Mouse (Mus musculus) T-helper 1 cell (primary cell): ENCODE data around the gene Rbfox1.

Experiments
- in situ Hi-C: fragments of 300-600 bp; cut with MboI, MseI; formaldehyde crosslinking; loops from one replicate; pipeline ENCODE4 v1.15.1; 2025; ENCODE audit warnings: high pct_unique_total_duplicates

Gene Rbfox1

DNA sequence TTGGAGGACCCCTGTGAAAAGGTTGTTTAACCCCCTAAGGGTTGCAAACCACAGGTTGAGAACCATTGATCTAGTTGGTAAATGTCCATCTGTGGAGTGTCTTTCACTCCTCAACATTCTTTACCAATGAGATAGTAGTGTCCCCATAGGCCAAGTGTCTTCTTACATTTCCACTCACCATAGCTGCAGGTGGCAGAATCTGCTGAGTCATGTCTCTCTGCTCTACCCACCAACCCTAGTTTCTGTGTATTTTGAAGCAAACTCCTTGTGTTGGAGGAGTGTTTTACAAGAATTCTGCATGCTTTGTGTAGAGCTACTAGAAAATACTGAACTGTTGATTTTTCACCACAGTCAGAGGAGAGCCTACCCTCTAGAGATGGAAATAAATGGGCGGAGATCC, 1191.2 kb downstream of the Rbfox1 start:
- in situ Hi-C loops = no loop called here

DNA sequence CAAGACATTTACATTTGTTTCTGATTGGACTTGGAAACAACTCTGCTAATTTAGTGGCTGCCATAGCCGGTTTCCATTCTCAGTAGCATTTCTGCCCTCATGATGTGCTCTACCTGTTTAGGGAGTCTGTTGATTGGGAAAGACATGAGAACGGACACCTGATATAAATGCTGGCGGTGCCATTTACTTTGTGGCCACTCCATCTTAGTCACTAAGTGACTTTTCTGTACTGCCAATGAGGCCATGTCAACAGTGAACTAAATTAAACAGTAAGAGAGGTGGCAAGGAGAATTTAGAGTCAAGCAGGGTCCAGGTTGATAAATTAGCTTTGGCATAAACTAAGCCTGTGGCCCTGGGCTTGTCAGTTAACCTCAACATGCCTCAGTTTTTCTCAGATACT, 1191.6 kb downstream of the Rbfox1 start:
- in situ Hi-C loops = no loop called here

DNA sequence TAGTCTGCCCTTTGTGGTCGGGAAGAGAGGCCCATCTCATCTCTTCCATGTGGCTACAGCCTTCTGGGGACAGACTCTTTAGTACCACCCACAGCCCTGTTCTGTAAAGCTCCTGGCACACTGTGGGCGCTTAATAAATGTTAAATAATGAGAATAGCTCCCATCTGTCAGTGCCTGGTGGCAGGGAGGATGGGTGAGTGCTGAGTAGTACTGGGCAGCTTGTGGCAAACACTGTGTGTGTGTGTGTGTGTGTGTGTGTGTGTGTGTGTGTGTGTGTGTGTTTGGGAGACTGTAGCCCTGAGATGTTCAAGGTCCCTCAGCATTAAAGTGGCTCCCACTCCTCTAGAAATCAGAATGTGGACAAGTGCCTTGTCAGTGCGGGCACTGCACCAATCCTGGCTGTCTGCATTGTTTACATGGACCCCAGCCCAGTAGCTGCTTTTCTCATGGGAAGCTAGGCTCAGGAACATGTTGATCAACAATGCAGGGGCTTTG, 1196.0 kb downstream of the Rbfox1 start:
- in situ Hi-C loops = no loop called here

DNA sequence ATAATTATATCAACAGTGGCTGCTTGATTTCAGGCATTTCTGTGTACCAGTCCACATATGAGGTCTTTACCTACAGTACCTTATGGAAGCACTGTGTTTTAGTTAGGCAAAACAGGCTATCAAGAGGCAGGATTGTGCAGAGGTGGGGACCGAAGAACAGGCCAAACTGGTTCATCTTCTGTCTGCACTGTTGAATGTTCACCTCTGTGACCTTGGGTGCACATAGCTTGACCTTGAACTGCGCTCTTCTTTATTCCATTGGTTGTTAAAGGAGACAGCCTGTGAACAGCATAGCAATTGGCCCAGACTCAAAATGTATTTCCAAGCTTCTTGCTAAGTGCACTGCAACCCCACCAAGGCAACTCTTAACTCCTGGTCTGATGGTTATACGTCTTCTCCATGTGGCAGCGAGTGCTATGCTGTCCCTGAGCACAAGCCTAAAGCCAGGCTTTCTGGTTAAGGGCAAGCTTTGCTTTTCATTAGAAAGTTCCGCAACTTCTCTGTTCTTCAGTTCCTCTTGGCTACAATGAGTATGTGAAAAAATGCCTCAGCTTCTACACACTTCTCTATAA, 1196.6 kb downstream of the Rbfox1 start:
- in situ Hi-C loops = no loop called here

DNA sequence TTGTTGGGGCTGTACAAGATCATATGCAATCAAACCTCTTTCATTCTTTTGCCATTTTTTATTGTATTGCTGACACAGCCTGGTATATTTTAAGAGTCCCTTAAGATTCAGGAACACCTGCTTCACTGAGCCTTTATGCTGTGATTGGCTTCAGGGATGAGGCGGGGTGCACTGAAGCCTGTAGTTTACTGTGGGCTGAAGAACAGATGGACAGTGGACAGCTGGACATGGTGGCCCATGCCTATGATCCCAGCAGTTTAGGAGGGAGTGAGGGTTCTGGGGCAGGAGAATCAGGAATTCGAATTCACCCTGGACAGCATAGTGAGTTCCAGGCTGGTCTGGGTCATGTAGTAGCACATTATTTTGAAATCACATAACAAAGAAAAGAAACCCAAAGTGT, 1198.8 kb downstream of the Rbfox1 start:
- in situ Hi-C loops = no loop called here

DNA sequence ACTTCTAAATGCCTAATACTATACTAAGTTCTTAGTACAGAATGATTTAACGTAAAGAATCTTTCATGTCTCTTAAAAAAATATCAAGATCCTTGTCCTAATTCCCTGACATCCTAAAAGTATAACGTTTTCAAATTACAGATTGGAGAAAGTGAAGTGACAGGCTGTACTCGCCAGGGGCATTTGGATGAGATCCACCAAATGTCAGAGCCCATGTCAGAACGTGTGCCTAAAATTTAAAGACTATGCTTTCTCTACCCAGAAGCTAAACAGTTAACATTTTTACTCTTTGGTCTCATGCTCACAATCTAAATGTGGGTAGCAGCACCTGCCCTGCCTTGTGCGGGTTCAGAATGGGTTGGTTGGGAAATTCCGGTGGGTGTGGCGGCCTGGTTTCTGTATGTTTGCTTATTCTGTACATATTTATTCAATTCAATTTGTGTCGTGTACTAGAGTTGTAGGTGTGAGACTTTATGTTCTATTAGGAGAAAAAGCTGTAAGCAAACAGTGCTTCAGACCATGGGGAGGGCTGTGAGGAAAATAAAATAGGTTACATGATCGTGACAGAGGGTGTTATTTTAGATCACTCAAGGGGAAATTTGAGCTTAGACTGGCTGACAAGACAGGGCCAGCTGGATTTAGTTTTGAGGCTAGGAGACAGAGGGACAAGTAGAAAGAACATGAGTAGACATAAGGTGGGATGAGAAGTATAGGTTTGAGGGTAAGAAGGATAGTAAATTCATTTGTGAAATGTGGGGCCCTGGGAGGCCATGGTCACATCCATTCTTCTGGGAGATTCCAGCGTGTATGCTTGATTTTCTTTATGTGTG, 1203.7 kb downstream of the Rbfox1 start:
- in situ Hi-C loops = no loop called here

DNA sequence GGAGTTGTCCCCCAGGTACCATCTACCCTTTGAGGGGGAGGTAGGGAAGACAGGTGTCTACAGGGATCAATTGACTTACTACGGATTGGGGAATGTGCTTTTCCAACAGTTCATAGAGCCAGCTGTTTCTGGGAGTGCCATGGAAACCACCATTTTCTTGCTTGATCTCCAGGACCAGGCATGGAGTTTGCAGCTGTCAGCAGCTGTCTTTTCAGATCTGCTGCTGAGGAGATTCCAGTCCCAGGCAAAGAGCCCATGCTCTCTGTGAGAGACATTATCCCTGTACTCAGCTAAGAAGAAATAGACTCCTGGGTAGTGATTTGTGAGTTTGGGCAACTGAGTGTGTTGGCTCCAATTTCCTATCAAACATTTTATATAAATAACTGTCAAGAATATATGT, 1204.3 kb downstream of the Rbfox1 start:
- in situ Hi-C loops = no loop called here

DNA sequence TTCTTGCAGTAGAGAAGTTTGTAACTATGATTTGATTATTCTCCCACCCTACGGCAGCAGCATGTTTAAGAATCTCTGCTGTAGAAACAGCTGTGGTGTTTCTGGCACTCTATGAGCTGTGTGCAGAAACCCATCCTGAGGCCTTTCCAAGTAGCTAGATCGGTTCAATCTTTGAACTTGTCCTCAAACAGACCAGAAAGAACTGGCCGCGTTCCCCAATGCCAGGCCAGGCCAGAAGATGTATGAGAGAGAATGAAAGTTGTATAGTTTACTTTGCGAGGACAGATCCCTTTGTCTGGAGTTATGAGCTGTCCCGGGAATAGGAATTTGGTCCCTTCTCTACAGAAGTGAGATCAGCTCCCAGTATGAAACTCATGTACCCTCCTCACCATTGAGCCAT, 1205.0 kb downstream of the Rbfox1 start:
- in situ Hi-C loops = no loop called here

DNA sequence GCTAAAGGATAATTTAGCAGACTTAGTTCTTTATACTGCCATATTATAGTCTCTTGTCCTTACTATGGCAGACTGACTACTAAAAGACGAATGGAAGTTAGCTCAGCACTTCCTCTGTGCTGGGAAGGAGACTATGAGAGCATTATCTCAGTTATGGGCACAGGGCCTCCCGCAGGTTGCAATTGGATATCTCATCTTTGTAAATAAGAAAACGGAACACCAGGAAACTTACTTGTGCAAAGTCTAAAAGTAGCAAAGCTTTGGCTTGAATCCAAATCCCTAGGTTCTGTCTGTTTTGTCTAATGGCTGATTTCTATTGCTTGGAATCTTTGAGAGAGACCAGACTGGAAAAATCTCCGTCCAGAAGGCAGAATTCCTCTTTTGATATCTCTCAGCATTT, 1207.7 kb downstream of the Rbfox1 start:
- in situ Hi-C loops = no loop called here

DNA sequence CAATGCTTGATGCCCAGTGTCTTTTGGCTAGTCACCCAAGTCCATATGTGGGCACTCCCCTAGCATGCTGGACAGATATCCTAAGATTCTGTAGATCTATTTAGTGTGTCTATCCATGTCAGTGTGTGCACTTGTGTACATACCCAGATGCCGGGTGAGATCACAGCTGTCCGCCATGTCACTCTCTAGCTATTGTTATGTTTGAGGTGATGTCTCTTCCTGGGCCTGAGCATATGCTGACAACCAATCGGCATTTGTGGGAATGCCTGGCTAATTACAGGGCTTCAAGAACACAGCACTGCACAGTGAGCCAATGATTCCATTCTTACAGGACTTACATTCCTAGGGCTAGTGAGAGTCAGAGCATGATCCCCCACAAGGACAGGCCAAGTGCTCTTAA, 1208.5 kb downstream of the Rbfox1 start:
- in situ Hi-C loops = no loop called here

DNA sequence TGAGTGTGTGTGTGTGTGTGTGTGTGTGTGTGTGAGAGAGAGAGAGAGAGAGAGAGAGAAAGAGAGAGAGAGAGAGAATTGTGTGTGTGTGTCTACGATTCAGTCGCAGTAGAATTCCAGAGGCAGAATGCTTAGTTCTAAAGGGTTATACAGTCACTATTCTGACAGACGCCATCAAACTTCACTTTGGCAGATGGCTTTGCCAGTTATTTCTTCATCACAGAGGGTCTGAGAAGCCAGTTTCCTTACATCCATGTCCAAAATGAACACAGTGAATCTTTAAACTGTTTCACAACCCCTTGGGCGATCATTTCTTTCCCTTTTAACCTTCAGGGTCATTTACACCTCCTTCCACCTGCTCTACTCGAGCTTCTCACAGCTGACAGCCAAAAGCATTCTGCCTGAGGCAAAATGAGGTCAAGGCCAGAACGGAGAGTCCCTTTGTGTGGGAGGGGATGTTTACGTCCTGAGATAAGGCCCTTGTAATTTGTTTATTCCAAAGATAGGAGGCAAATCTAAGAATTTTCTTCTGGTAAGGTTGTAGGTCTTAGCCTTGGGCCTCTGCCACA, 1209.1 kb downstream of the Rbfox1 start:
- in situ Hi-C loops = no loop called here

DNA sequence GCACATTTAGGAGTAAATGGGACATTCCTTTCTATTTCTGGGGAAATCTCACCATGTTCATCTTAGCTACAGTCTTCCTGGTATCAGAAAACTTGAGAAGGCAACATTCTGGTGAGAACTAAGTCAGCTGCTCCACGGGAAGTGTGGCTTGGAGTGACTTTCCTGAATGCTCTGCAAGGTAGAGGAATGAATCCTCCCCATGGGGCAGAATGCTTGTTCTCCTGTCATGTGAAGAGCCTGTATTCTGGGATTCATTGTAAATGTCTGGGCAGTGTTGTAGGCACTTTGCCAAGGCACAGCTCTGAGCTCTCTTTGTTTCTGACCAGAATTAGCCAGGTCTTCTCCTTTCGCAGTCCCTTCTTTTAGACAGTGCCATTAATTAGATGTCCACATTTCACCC, 1211.9 kb downstream of the Rbfox1 start:
- in situ Hi-C loops = no loop called here

DNA sequence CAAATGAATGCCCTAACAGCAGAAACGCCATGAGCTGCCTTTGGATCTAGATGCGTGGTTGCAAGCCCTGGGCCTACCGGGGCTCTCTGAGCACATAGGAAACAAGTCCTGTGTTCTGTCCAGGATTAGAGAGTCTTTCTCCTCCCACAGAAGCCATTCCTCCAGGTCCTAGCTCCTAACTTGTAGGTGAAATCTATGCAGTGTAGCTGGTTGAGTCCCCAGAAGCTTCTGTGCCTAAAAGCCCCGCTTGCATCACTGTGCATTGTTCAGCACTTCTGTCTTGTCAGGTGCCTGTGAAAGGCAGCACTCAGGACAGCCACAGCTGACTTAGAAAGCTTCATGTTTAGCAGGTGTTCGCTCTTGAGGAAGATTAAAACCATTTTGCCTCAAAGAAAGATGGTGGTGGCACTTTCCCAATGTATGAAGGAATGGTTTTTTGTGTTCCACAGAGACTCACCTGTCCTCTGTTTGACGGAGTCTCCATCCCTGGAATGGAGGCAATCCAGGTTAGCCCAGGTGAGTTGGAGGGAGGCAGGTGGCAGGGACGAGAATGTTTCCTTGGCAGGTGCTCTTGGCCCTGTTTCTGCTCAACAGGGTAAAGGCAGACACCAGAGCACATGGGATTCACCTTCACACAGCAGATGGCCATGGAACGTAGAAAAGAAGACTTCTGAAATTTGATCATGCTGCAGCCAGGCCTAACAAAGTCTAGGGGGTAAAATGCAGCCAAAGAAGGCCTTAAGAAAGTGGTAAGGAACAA, 1213.0 kb downstream of the Rbfox1 start:
- in situ Hi-C loops = no loop called here

DNA sequence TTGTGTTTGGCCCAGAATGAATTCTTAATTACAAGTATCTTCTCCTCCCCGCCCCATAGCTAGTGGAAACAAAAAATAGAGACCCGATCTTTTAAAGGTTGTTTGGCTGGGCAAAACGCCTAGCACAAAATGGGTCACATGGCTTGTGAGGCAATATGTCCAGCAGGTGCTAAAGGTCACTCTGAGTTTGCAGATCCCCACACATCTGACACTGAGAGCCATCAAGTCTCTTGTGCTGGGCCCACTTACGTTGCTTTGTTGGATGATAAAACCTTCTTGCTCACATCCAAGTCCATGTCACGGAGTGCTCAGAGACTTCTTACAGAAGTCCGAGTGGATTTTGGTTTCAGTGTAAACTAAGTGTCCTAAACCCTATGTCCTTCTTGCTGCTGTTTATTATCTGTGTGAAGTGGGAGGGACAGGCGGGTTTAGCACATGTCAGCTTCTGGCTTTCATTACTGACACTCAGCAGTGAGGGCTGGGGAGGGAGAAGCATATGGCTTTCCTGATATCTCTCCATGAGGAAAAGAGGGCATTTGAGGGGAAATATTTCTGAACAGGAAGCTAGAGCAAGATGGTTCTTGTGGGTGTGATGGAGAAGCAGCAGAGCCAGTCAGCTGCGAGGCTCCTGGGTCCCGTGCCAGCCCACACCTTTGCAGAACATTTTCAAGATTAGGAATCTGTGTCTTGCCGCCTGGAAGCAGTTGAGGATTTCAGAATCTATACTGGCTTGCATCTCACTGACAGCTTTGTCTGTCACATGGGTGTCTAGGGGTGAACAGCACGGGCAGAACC, 1214.5 kb downstream of the Rbfox1 start:
- in situ Hi-C loops = no loop called here

DNA sequence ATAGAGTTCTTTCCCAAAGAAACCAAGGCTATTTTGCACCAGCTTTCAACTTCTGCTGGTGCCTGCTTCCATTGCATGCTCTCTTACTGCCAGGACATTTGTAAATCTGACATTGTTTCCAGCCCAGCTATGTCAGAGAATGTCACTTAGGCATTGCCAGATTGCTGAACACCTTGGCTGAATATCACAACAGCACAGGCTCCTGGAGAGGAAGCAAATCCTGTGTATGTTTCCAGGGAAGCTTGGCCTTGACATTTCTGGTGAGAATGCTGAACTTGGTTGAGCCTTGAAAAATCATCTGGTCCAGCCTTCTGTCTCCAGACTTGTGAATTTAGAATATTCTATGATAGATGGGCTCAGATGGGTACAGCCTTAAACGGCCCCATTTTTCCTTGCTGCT, 1217.3 kb downstream of the Rbfox1 start:
- in situ Hi-C loops = no loop called here

DNA sequence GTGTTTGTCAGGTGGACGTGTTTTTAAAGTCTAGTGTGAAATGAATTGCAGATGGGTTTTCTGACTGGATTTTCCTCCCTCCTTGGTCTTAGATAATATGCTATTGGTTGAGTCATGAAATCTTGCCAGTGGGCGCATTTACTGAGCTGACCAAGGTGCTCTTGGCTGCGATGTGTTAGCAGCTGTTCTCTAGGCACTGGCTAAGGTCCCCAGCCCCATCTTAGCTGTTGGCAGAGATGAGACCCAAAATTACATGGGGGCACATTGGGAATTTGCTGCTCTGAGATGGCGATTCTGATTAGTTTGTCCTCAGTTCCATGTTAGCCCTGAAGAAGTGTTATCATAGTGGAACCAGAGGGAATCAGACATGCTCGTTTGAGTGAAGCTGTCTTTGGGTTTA, 1218.1 kb downstream of the Rbfox1 start:
- in situ Hi-C loops = no loop called here

DNA sequence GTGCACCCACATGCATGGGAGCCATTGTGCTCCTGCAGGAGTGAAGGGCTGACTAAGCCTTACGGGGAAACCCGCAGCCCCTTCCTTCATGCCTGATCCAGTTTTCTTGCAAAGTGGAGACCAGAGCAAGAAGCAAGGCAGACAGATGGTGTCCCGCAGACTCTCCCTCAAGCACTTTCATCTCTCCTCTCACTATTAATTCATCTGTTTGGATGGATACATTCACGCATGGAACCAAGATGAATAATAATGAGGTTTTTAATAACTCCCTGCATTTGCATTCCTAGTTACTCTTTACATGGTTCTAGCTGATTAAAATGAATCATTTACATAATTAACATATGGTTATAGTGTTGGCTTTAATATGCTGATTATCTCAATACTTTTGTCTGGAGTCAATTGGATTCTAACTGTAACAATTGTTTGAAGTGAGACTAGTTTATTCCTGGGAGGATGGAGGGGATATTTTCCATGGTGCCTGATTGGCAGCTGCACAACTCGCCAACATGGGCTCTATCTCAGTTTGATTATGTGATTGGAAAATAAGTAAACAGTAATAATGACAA, 1221.4 kb downstream of the Rbfox1 start:
- in situ Hi-C loops = no loop called here

DNA sequence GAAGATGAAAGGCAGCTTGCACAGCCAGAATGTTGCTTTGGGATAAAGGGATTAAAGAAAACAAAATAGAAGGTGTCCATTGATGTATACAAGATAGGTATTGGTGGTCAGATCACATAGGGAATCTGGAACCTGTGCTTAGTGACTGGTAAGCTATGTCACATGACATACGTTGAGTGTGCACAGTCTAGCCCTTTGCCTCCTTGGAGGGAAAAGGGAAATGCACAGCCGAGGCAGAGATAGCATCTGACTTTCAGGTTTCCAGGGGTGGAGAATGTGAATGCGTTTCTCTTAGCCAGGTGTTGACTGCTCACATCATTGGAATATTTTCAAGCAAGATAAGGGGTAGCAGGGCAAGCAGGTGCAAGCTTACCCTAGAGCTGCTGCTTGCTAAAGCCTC, 1230.8 kb downstream of the Rbfox1 start:
- in situ Hi-C loops = no loop called here

DNA sequence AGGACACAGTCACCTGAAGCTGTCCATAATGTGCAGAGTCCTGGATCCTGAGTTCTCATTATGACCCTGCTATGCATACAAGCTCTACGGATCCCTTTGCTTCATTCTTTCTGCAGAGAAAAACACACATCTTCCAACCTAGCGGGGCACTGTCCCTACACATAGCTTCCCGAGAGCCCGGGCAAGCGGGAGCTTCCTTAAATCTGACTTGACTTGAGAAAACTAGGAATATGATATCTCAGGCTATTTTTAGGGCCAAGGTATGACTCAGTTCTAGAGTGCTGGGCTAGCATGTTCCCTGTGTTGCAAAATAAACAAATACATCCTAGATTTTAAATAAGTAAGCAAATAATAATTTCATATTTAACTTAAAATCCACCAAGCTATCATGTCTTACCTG, 1244.4 kb downstream of the Rbfox1 start:
- in situ Hi-C loops = no loop called here

DNA sequence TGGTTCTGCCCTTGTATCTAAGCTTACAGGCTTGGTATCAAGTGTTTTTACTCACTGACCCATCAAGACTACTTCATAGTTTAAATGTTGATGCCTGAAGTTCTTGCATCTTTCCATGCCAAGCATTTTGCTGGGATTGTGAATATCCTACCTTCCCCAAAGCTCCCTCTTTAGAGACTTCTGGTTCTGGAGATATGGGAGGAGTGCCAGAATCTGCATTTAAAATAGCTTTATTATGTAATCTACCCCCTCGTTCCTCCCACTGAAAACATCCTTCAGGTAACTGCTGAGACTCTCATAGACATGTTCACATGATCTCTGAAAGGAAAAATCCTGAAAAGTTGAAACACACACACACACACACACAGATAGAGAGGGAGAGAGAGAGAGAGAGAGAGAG, 1247.3 kb downstream of the Rbfox1 start:
- in situ Hi-C loops = no loop called here

DNA sequence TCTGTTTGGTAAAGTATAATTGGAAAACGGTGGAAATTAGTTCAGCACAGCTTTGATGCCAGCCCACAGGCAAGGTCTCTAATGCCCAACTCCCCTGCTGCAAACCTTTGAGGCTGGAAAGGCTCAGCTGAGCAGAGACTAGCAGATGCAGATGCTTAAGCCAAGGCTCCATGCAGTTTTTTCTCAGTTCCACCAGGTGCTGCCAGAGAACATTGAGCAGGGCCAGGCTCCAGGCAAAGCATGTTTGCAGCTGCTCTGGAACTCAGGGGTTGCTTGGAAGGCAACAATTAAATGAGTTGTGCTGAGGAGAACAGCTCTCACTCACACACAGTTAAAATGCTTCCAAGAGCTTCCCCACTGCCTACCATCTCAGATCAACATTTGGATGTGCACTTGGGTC, 1251.8 kb downstream of the Rbfox1 start:
- in situ Hi-C loops = no loop called here
